Mouse (Mus musculus) cerebellum, adult 2 months (tissue): Measurements from ENCODE around the gene Fcgrt.

ENCODE experiments used
- CTCF ChIP-seq: fragments of 200-500 bp; IDR thresholded peaks from 2 replicates; pipeline ENCODE4 v1.5.1; 2011; ENCODE audit warnings: low read depth, mild to moderate bottlenecking, control low read depth, low read length, moderate library complexity, borderline replicate concordance; ENCODE audit not compliant: insufficient read depth
- POLR2A ChIP-seq: fragments of 200-500 bp; IDR thresholded peaks from 2 replicates; pipeline ENCODE4 v1.6.1; 2011; ENCODE audit warnings: low read length, control low read depth, borderline replicate concordance; ENCODE audit not compliant: insufficient read depth

DNA sequence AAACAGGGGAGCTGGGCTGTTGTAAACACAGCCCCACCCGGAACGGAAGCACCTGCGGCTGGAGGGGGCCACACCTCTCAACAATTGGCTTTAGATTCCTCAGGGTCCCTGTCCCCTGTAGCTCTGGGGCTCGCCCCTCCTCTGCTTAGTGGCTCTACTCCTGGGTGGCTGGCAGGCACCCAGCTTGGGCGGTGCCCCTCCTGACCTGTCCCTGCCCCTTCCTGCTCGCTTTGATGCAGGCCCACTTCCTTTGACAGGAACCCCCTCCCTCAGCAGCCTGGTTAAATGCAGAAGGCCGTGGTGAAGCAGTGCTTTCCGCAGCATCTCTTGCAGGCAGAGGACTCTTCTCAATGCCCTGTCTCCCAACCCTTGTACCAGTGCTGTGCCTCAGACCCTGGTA lies 17.8 kb upstream of the Fcgrt start:
- no peak for TF ChIP-seq CTCF
- TF ChIP-seq POLR2A: no peak
